Comparison of ENCODE assay signal across 14 mouse cellular contexts in the genomic region with DNA sequence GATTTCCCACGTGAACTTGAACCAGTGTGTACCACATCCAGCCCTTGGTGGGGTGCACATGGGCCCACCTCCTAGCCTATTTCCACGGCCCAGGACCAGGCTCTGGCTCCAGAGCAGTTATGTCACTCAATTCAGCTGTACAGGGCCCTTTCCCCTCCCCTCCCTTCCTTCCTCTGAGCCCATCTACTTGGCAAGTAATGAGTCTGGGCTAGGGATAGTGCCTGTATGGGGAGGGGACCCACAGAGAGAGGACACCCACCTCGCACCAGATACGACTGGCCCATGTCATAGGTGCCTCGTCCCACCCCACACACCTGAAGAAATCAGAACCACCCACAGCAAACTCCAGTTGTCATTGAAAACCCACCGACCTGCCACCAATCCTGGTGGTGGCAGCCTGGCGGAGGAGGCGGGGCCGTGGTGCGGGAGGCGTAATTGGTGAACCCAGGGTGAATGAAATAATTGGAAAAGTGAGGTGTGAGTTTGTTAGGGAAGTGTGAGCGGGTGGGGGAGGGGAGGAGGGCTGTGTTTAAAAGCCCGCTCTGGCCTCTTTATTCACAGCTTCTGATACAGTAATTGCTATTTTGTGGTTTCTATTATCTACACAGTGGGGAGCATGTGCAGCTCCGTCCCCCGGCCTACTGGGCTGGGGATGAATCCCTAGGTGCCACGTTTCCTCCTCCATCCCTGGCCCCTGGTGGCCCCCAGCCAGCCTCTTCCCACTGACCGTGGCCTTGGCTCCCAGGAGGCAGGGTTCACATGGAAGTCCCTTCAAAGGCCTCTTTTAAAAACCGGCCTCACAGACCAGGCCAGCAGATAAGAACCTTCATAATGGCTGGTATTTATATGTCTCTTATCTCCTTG. TPM values are rescaled to one million over a fixed set of nuclear protein-coding genes. Genes with fewer than 3 reads are reported as not detected.
DNase-seq lines count a peak whose midpoint lies in the region; ATAC-seq and TF ChIP-seq lines count a peak whose summit lies in the region.
"Had no signal": no experiment of that assay in that cellular context is flagged by ENCODE, and none has a peak within 500 bp of the region (broad histone marks: within the 10 kb centered on the region; RNA-seq: fewer than 3 reads in every experiment).

No protein-coding gene starts in this region.

- no peak overlapping the region for H3K4me2 ChIP-seq in midbrain, embryonic 12.5 days (replicated peaks)
- H3K4me2 ChIP-seq in midbrain, postnatal 0 days (ENCODE audit: low read depth, low read length, poor library complexity, severe bottlenecking) = no peak overlapping the region
- no peak overlapping the region for H3K4me2 ChIP-seq in forebrain, embryonic 11.5 days (ENCODE audit: low read depth, low read length, severe bottlenecking)
- peak overlapping the region; percentile 13 for H3K4me2 ChIP-seq in intestine, postnatal 0 days (replicated peaks; ENCODE audit: low read depth)
- H3K4me2 ChIP-seq in stomach, embryonic 15.5 days = no peak overlapping the region
- H3K4me2 ChIP-seq: heart, embryonic 11.5 days had no signal

- H3K27ac ChIP-seq in midbrain, embryonic 12.5 days (replicated peaks) = peak overlapping the region; percentile 42; the same call in 1 of the 2 replicates
- no peak overlapping the region for H3K27ac ChIP-seq in midbrain, postnatal 0 days (ENCODE audit: low read depth, low read length)
- H3K27ac ChIP-seq in forebrain, embryonic 11.5 days (ENCODE audit: low read depth, low read length) = 0 out of 2 replicates have a peak overlapping the region, but pooled peaks have one; percentile 15
- H3K27ac ChIP-seq in intestine, postnatal 0 days (ENCODE audit: low read depth, low read length) = peak overlapping the region; percentile 5; the same call in 1 of the 2 replicates
- H3K27ac ChIP-seq in stomach, embryonic 15.5 days = no peak overlapping the region

- H3K36me3 ChIP-seq in midbrain, embryonic 12.5 days = 0 out of 2 replicates have a peak, but pooled peaks cover 2% of the 10 kb centered on the region
- H3K36me3 ChIP-seq in midbrain, postnatal 0 days (ENCODE audit: insufficient read depth, low read length) = peaks cover 9% of the 10 kb centered on the region; the same call in 1 of the 2 replicates
- no peaks in the 10 kb centered on the region for H3K36me3 ChIP-seq in forebrain, embryonic 11.5 days (ENCODE audit: control insufficient read depth, insufficient read depth, low read length)
- H3K36me3 ChIP-seq in intestine, postnatal 0 days (ENCODE audit: control insufficient read depth, insufficient read depth) = peaks cover 9% of the 10 kb centered on the region
- 0 out of 2 replicates have a peak, but pooled peaks cover 3% of the 10 kb centered on the region for H3K36me3 ChIP-seq in stomach, embryonic 15.5 days

- 67% methylated on average over 18 of the region's 18 CpGs for whole genome bisulfite sequencing in midbrain, embryonic 12.5 days
- 64% methylated on average over 18 of the region's 18 CpGs for WGBS in midbrain, postnatal 0 days
- 45% methylated on average over 18 of the region's 18 CpGs for WGBS in forebrain, embryonic 11.5 days
- WGBS in intestine, postnatal 0 days = 41% methylated on average over 18 of the region's 18 CpGs
- 55% methylated on average over 18 of the region's 18 CpGs for WGBS in stomach, embryonic 15.5 days

- DNase-seq in midbrain, postnatal 0 days (ENCODE audit: low spot score) = no peak
- DNase-seq in forebrain, embryonic 11.5 days (ENCODE audit: low spot score) = peak; percentile 84
- DNase-seq in spleen, postnatal 14 days (ENCODE audit: low spot score in 2 of 2) = no peak
- no peak for DNase-seq in cerebellum, postnatal 10 days
- DNase-seq: lung, adult 2 months; right cerebral cortex, postnatal 25 days; thymus, adult 2 months had no signal

- H3K9me3 ChIP-seq in midbrain, embryonic 12.5 days = no peaks in the 10 kb centered on the region
- H3K9me3 ChIP-seq in midbrain, postnatal 0 days (ENCODE audit: low read length) = no peaks in the 10 kb centered on the region
- H3K9me3 ChIP-seq in forebrain, embryonic 11.5 days (ENCODE audit: control insufficient read depth, low read length) = no peaks in the 10 kb centered on the region
- H3K9me3 ChIP-seq in intestine, postnatal 0 days (ENCODE audit: control insufficient read depth) = no peaks in the 10 kb centered on the region
- no peaks in the 10 kb centered on the region for H3K9me3 ChIP-seq in stomach, embryonic 15.5 days

- peak; percentile 38; the same call in 1 of the 2 replicates for ATAC-seq in midbrain, embryonic 12.5 days (ENCODE audit: low FRiP score, low read depth)
- no peak for ATAC-seq in midbrain, postnatal 0 days (ENCODE audit: low FRiP score)
- peak; percentile 69 for ATAC-seq in forebrain, embryonic 11.5 days (replicated peaks; ENCODE audit: low FRiP score)
- peak; percentile 71 for ATAC-seq in intestine, postnatal 0 days
- peak; percentile 52; the same call in 1 of the 2 replicates for ATAC-seq in stomach, embryonic 15.5 days (ENCODE audit: insufficient read depth, low FRiP score, low read depth)
- ATAC-seq in erythroblast, adult 5-6 weeks (replicated peaks; ENCODE audit: low FRiP score, poor library complexity, severe bottlenecking) = no peak
- ATAC-seq: inflammation-experienced regulatory T-cells, adult 6 months had no signal

- no peaks in the 10 kb centered on the region; the same call in 1 of the 2 replicates for H3K27me3 ChIP-seq in midbrain, embryonic 12.5 days
- H3K27me3 ChIP-seq in midbrain, postnatal 0 days (ENCODE audit: insufficient read depth, low read length) = no peaks in the 10 kb centered on the region
- H3K27me3 ChIP-seq in forebrain, embryonic 11.5 days (ENCODE audit: control insufficient read depth, insufficient read depth, low read length) = no peaks in the 10 kb centered on the region
- no peaks in the 10 kb centered on the region for H3K27me3 ChIP-seq in intestine, postnatal 0 days (replicated peaks; ENCODE audit: control insufficient read depth, insufficient read depth, low read length)
- H3K27me3 ChIP-seq in stomach, embryonic 15.5 days (replicated peaks) = no peaks in the 10 kb centered on the region
- H3K27me3 ChIP-seq: CH12.LX had no signal

- H3K9ac ChIP-seq in midbrain, embryonic 12.5 days (replicated peaks) = no peak overlapping the region
- no peak overlapping the region for H3K9ac ChIP-seq in midbrain, postnatal 0 days (replicated peaks; ENCODE audit: low read length, poor library complexity, severe bottlenecking)
- no peak overlapping the region for H3K9ac ChIP-seq in forebrain, embryonic 11.5 days (ENCODE audit: low read length)
- H3K9ac ChIP-seq in intestine, postnatal 0 days (ENCODE audit: low read depth, low read length) = no peak overlapping the region
- H3K9ac ChIP-seq in stomach, embryonic 15.5 days = no peak overlapping the region

- no peak for TF ChIP-seq CTCF in midbrain, postnatal 0 days (IDR thresholded peaks at IDR 0.05)
- TF ChIP-seq CTCF in intestine, postnatal 0 days (IDR thresholded peaks at IDR 0.05; ENCODE audit: low read depth) = no peak

- H3K4me3 ChIP-seq in midbrain, embryonic 12.5 days = no peak overlapping the region
- H3K4me3 ChIP-seq in midbrain, postnatal 0 days (ENCODE audit: low read depth, low read length) = no peak overlapping the region
- H3K4me3 ChIP-seq in forebrain, embryonic 11.5 days (ENCODE audit: low read depth, low read length) = no peak overlapping the region
- no peak overlapping the region for H3K4me3 ChIP-seq in intestine, postnatal 0 days (ENCODE audit: low read depth, low read length)
- H3K4me3 ChIP-seq in stomach, embryonic 15.5 days (replicated peaks) = no peak overlapping the region

- peaks cover 40% of the 10 kb centered on the region for H3K4me1 ChIP-seq in midbrain, embryonic 12.5 days
- H3K4me1 ChIP-seq in midbrain, postnatal 0 days (ENCODE audit: insufficient read depth, low read length) = peaks cover 11% of the 10 kb centered on the region; the same call in 1 of the 2 replicates
- H3K4me1 ChIP-seq in forebrain, embryonic 11.5 days (replicated peaks; ENCODE audit: control insufficient read depth, insufficient read depth, low read length) = peaks cover 11% of the 10 kb centered on the region; the same call in 1 of the 2 replicates
- H3K4me1 ChIP-seq in intestine, postnatal 0 days (replicated peaks; ENCODE audit: control insufficient read depth, insufficient read depth, low read length) = no peaks in the 10 kb centered on the region
- H3K4me1 ChIP-seq in stomach, embryonic 15.5 days = 0 out of 2 replicates have a peak, but pooled peaks cover 3% of the 10 kb centered on the region

RNA-seq across cellular contexts. Expression of gene Rbm19, which starts 55.8 kb away (rescaled TPM):
- 26.7 and 29.5 TPM in 2 replicates for polyA plus RNA-seq in midbrain, embryonic 12.5 days (2016; fragmentation: Nextera tagmentation; extraction: Ambion mirVana)
- total RNA-seq in midbrain, postnatal 0 days (2014; rRNA removed) = 34.5 and 34.7 TPM in 2 replicates
- 17.5 and 17.9 TPM in 2 replicates for polyA plus RNA-seq in midbrain, postnatal 0 days (2015; fragmentation: Nextera tagmentation; extraction: Ambion mirVana)
- polyA plus RNA-seq in forebrain, embryonic 11.5 days (2014; fragmentation: Nextera tagmentation; extraction: Ambion mirVana) = 24.6 and 28.2 TPM in 2 replicates
- 12.0 and 14.9 TPM in 2 replicates for polyA plus RNA-seq in intestine, postnatal 0 days (2015; fragmentation: Nextera tagmentation; extraction: Ambion mirVana)
- 23.0 and 23.4 TPM in 2 replicates for polyA plus RNA-seq in stomach, embryonic 15.5 days (2015; fragmentation: Nextera tagmentation; extraction: Ambion mirVana)
- total RNA-seq in erythroblast, adult 5-6 weeks (2015; ENCODE audit: low replicate concordance) = 2.1 and 4.0 TPM in 2 replicates
- 3.3 and 4.6 TPM in 2 replicates for total RNA-seq in erythroblast, adult 5-6 weeks (2017; ENCODE audit: low replicate concordance)

Comparison
In these comparisons a context has a peak if more than half of its experiments do, and no peak if none do; other contexts are left out.
1. ATAC-seq: peak in midbrain, embryonic 12.5 days (single experiment), forebrain, embryonic 11.5 days (single experiment), intestine, postnatal 0 days (single experiment) and stomach, embryonic 15.5 days (single experiment); none in midbrain, postnatal 0 days (single experiment) and erythroblast, adult 5-6 weeks (single experiment).
2. H3K27ac ChIP-seq: peak in midbrain, embryonic 12.5 days (single experiment), forebrain, embryonic 11.5 days (single experiment) and intestine, postnatal 0 days (single experiment); none in midbrain, postnatal 0 days (single experiment) and stomach, embryonic 15.5 days (single experiment).